Mouse (Mus musculus) gastrocnemius, adult 2 months (tissue): ENCODE data around the gene Camp. TPM values are rescaled to one million over a fixed set of nuclear protein-coding genes. Genes with fewer than 3 reads are reported as not detected.

ENCODE experiments used
- DNase-seq: peaks from one replicate; pipeline ENCODE4 v3.0.0; 2022
- H3K27ac ChIP-seq: fragments of 200-600 bp; 2 replicates; pipeline ENCODE4 v1.8.1; 2022; ENCODE audit warnings: mild to moderate bottlenecking
- H3K4me3 ChIP-seq: fragments of 200-600 bp; 2 replicates; pipeline ENCODE4 v1.8.1; 2022; ENCODE audit warnings: mild to moderate bottlenecking, moderate library complexity
- CTCF ChIP-seq: fragments of 200-600 bp; IDR thresholded peaks from 2 replicates; pipeline ENCODE4 v1.8.1; 2022; ENCODE audit warnings: antibody characterized with exemption, mild to moderate bottlenecking, moderate library complexity
- intact Hi-C: fragments of 180-260 bp; cut with DNase I; formaldehyde crosslinking; loops from one replicate; pipeline ENCODE4 v1.15.1; 2025
- long read RNA-seq, 2 experiments: library from polyadenylated mRNA; stranded (forward); transcript quantifications; one replicate each; pipeline ENCODE4 v2.0.0; 2021
- total RNA-seq, 2 experiments: library from RNA; stranded (reverse); gene quantifications; 2 replicates each; pipeline ENCODE4 v1.2.3; 2021

The Camp gene
- not detected for total RNA-seq
- long read RNA-seq, experiment 1 = 0 reads
- long read RNA-seq, experiment 2 = 0 reads

GRCm38 (mm10) chr9:109849312-109849758, at the start of gene Camp:
TSS of gene Camp (minus strand) at chr9:109849617.
- Histone ChIP-seq H3K27ac (no peak within 1 kb of the TSS), H3K4me3 (no peak within 1 kb of the TSS)
- intact Hi-C loops = no loop called here
- TF ChIP-seq CTCF = no peak
- peak; percentile 84 for DNase-seq

GRCm38 (mm10) chr9:109898027-109898426, 48.6 kb upstream of the Camp start:
- Histone ChIP-seq H3K27ac (peak overlapping the region; percentile 93), H3K4me3 (no peak overlapping the region)
- no peak for TF ChIP-seq CTCF
- DNase-seq = peak; percentile 63
- intact Hi-C loops = loop anchor here (5.0 kb wide), 1 partner anchor 89 kb away; no protein-coding TSS in a partner anchor

DNA sequence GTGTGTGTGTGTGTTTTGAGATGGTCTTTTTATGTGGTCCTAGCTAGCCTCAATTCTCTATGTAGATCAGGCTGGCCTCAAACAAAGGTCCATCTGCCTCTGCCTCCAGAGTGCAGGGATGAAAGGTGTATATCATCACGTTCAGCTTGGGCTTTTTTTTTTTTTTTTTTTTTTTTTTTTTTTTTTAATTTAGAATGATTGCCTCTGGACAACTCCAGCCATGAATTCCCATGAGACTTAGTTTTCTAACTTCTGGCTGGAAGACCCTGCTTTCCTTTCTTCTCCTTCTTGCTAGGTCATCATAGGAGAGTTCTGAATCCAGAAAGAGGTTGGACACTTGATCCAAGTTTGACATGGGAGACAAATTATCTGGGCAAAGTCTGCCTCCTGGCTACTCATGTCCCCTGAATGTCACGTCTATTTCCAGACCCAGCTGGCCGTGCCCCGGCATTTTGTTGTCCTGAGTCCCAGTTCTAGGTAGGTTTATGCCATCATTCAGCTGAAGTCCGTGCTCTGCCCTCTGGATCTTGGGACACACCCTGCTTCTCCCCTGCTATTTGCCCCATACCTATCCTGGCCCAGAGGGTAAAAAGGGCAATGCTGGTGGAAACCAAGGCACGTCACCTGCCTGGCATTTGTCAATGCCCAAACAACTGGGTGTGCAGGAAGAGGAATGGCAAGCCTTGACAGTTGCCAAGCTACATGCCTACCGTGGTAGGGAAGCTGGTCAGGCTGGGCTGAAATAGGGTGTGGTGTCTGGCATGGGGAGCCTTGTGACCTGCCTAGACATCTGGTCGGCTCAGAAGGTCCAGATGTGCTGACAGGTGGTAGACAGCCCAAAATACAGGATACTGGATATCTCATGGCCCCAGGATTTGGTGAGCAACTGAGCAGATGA, 47.1 kb upstream of the Camp start:
- Histone ChIP-seq H3K27ac (peak overlapping the region; percentile 93), H3K4me3 (peak overlapping the region; percentile 11)
- DNase-seq = peak; percentile 83
- intact Hi-C loops = loop anchor here (5.0 kb wide), 1 partner anchor 91 kb away; no protein-coding TSS in a partner anchor
- no peak for TF ChIP-seq CTCF

DNA sequence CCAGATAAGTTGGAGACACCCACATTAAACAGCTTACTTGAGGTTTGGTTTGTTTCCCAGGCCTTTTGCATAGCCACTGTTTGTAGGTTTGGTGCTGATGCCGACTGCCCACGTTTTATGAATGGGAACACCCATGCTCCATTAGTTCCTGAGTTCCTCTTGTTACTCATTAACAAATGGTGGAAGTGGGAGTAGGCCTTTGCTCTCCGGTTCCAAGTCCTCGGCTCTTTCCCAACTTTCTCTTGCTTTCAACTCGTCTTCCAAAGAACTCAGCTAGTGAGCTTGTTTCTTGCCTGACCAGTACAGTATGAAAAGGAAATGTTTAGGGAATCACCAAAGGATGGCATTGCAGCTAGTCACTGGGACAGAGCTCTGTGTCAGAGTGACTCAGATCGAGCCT, 46.2 kb upstream of the Camp start:
- peak overlapping the region; percentile 93 for H3K27ac ChIP-seq
- no peak for TF ChIP-seq CTCF
- intact Hi-C loops = loop anchor here (1.0 to 5.0 kb wide), 3 partner anchors 37 to 205 kb away; no protein-coding TSS in a partner anchor
- peak; percentile 47 for DNase-seq
- H3K4me3 ChIP-seq = no peak overlapping the region

GRCm38 (mm10) chr9:109894413-109895090, 45.1 kb upstream of the Camp start:
- Histone ChIP-seq H3K27ac (peak overlapping the region; percentile 93), H3K4me3 (peak overlapping the region; percentile 29; the same call in 1 of the 2 replicates)
- intact Hi-C loops = loop anchor here (1.0 to 5.0 kb wide), 4 partner anchors 38 to 206 kb away; no protein-coding TSS in a partner anchor
- DNase-seq = peak; percentile 89
- TF ChIP-seq CTCF = peak; percentile 90

DNA sequence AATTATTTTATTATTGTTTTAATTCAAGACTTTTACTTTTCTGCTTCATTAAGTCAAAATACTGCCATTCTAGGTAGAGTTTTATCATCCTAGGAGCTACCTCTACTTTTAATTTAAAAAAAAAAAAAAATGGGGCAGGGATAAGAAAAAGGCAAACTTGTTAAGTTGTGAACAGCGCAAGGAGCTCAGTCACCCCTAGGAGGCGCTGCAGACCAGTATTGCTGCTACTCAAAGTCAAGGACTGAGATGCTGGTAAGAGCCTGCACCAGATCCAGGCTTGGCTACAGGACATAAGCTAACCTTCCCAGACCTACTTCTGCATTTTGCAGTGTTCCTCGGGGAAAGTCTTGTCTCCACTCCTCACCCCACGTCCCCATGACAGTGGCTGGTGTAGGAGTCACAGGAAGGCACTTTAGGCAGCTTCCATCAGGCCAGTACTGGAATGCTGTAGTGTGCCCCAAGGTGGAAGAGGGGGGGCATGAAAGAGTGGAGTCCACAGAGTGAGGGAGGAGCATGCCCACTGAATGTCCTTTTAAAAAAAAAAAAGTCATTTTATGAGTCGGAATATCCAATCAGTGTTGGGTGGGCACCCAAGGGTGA, 43.3 kb upstream of the Camp start:
- Histone ChIP-seq H3K27ac (0 out of 2 replicates have a peak overlapping the region, but pooled peaks have one; percentile 1), H3K4me3 (no peak overlapping the region)
- intact Hi-C loops = loop anchor here (2.0 kb wide), 1 partner anchor 404 kb away; no protein-coding TSS in a partner anchor
- DNase-seq = peak; percentile 89
- TF ChIP-seq CTCF = peak; percentile 96

DNA sequence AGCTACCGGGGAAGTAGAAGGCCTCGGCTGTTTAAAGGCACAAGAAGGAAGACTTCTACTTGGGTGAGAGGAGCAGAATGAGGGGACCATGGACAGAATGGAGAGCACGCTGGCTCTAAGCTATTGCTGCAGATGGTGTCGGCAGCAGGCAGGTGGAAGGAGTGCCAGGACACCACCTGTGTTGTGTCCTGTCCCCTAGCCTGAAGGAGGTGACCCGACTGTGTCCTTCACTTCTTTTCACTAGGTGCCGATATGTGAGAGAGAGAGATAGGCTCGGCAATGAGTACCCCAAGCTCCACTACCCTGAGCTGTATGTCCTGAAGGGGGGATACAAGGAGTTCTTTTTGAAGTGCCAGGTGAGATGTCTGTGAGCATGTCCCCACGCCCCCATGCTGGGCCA, 42.1 kb upstream of the Camp start:
- intact Hi-C loops = no loop called here
- Histone ChIP-seq H3K4me3 (no peak overlapping the region), H3K27ac (no peak overlapping the region)
- no peak for DNase-seq
- no peak for TF ChIP-seq CTCF

GRCm38 (mm10) chr9:109887321-109887720, 37.9 kb upstream of the Camp start:
- TF ChIP-seq CTCF = no peak
- Histone ChIP-seq H3K27ac (no peak overlapping the region), H3K4me3 (no peak overlapping the region)
- intact Hi-C loops = no loop called here
- DNase-seq = no peak

- TF ChIP-seq CTCF = no peak
- H3K4me3 ChIP-seq = no peak overlapping the region
- H3K27ac ChIP-seq = no peak overlapping the region
- intact Hi-C loops = no loop called here
- DNase-seq = no peak
Measured at GRCm38 (mm10) chr9:109886259-109886658, 36.8 kb upstream of the Camp start.

GRCm38 (mm10) chr9:109879305-109879704, 29.9 kb upstream of the Camp start:
- no peak for TF ChIP-seq CTCF
- DNase-seq = no peak
- Histone ChIP-seq H3K4me3 (no peak overlapping the region), H3K27ac (no peak overlapping the region)
- intact Hi-C loops = no loop called here

- intact Hi-C loops = no loop called here
- Histone ChIP-seq H3K4me3 (no peak overlapping the region), H3K27ac (no peak overlapping the region)
- TF ChIP-seq CTCF = no peak
- no peak for DNase-seq
Measured at GRCm38 (mm10) chr9:109877666-109878065, 28.2 kb upstream of the Camp start.

GRCm38 (mm10) chr9:109876756-109877155, 27.3 kb upstream of the Camp start:
- Histone ChIP-seq H3K27ac (peak overlapping the region; percentile 87; the same call in 1 of the 2 replicates), H3K4me3 (peak overlapping the region; percentile 86)
- no peak for DNase-seq
- intact Hi-C loops = no loop called here
- TF ChIP-seq CTCF = no peak
